Comparison of ENCODE assay signal across 8 mouse cellular contexts in the genomic region with DNA sequence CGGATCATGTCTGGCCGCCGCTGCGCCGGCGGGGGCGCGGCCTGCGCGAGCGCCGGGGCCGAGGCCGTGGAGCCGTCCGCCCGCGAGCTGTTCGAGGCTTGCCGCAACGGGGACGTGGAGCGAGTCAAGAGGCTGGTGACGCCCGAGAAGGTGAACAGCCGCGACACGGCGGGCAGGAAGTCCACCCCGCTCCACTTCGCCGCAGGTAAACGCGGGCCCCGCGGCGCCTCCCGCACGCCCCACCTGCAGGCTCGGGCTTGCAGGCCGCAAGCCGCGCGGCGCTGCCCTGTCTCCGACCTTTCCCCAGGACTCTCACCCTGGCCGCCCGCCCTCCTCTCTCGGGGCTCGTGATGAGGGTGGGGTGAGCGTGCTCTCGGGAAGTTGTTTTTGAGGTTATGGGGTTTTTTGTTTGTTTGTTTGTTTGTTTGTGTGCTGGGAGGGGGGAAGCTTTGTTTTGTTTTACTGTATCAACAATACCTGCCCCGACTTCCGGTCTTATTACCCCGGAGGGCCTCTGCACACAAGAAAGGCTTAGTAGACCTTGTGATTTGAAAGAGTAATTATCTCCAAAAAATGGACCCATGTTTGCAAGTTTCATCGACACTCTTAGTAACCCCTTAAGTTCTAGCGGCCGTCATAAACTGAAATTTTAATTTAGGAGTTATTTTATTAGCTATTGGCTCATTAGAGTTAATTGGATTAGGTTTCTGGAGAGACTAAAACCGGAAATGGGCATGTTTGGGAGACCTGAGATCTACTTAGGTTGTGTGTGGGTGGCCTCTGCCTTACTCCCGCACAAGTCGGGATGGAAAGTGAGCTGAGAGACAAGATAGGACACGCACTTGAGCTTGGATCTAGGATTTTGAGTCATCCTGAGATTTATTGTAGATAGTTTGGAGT. TPM values are rescaled to one million over a fixed set of nuclear protein-coding genes. Genes with fewer than 3 reads are reported as not detected.
DNase-seq lines count a peak whose midpoint lies in the region; ATAC-seq and TF ChIP-seq lines count a peak whose summit lies in the region.

No protein-coding gene starts in this region.

- TF ChIP-seq CTCF in MEL (IDR thresholded peaks at IDR 0.05 in 2 of 3, conservative IDR thresholded peaks at IDR 0.05 in 1 of 3; ENCODE audit: control insufficient read depth in 1 of 3, insufficient read depth in 1 of 3, low read depth in 2 of 3, low read length in 3 of 3, poor library complexity in 1 of 3, severe bottlenecking in 1 of 3): no peak

- H3K4me1 ChIP-seq in MEL (ENCODE audit: control insufficient read depth in 1 of 2, insufficient read depth in 2 of 2, low read length in 2 of 2): peaks cover 0 to 11% of the 10 kb centered on the region in 2 experiments; a peak in 3 of 4 replicates
- peaks cover 21% of the 10 kb centered on the region for H3K4me1 ChIP-seq in embryonic facial prominence, embryonic 10.5 days
- peaks cover 27% of the 10 kb centered on the region for H3K4me1 ChIP-seq in heart, embryonic 15.5 days (replicated peaks)
- H3K4me1 ChIP-seq in megakaryocyte, embryonic 14.5 days: peaks cover 29% of the 10 kb centered on the region

- no peak for TF ChIP-seq RAD21 in MEL (IDR thresholded peaks at IDR 0.05; ENCODE audit: low read depth, low read length)

- peak overlapping the region; percentile 73 for H3K4me2 ChIP-seq in heart, embryonic 15.5 days

- H3K79me2 ChIP-seq in MEL (ENCODE audit: control insufficient read depth, insufficient read depth, low read length, poor library complexity): peaks cover 43% of the 10 kb centered on the region

- ATAC-seq in heart, embryonic 15.5 days (replicated peaks; ENCODE audit: insufficient number of reproducible peaks, insufficient read depth, low FRiP score, low read depth): peak; percentile 72

- DNase-seq in A20 (ENCODE audit: low read depth, low spot score) (peak; percentile 78), MEL (ENCODE audit: low read depth, low spot score) (peak; percentile 81)
- DNase-seq in embryonic facial prominence, embryonic 10.5 days (ENCODE audit: low spot score): peak; percentile 70
- DNase-seq in kidney, postnatal 10 days: peak; percentile 63
- peak; percentile 70 to 71 for DNase-seq in spleen, postnatal 10 days (ENCODE audit: low spot score in 2 of 2)
- DNase-seq in layer of hippocampus, adult 18-20 months (ENCODE audit: low spot score in 2 of 2): no peak

- no peaks in the 10 kb centered on the region for H3K9me3 ChIP-seq in MEL (replicated peaks; ENCODE audit: insufficient read depth, low read length)
- H3K9me3 ChIP-seq in embryonic facial prominence, embryonic 10.5 days: no peaks in the 10 kb centered on the region
- H3K9me3 ChIP-seq in heart, embryonic 15.5 days (replicated peaks): no peaks in the 10 kb centered on the region
- no peaks in the 10 kb centered on the region for H3K9me3 ChIP-seq in megakaryocyte, embryonic 14.5 days

- WGBS in embryonic facial prominence, embryonic 10.5 days: under 1% methylated on average over 62 of the region's 62 CpGs
- under 1% methylated on average over 62 of the region's 62 CpGs for WGBS in heart, embryonic 15.5 days

- no peak for TF ChIP-seq EP300 in MEL (IDR thresholded peaks at IDR 0.05; ENCODE audit: low read depth in 1 of 2, low read length in 2 of 2)

- TF ChIP-seq POLR2A in MEL (IDR thresholded peaks at IDR 0.05; ENCODE audit: control insufficient read depth in 1 of 2, insufficient read depth in 1 of 2, low read depth in 1 of 2, low read length in 2 of 2, poor library complexity in 1 of 2): no peak

- peaks cover 7 to 15% of the 10 kb centered on the region in 2 experiments for H3K36me3 ChIP-seq in MEL (ENCODE audit: control insufficient read depth in 1 of 2, insufficient read depth in 2 of 2, low read length in 2 of 2)
- H3K36me3 ChIP-seq in embryonic facial prominence, embryonic 10.5 days (replicated peaks): peaks cover 20% of the 10 kb centered on the region
- no peaks in the 10 kb centered on the region for H3K36me3 ChIP-seq in heart, embryonic 15.5 days
- peaks cover 13% of the 10 kb centered on the region for H3K36me3 ChIP-seq in megakaryocyte, embryonic 14.5 days (replicated peaks; ENCODE audit: low read length)

- H3K27ac ChIP-seq in MEL (ENCODE audit: control insufficient read depth, low read depth, low read length): peak overlapping the region; percentile 51
- peak overlapping the region; percentile 98 for H3K27ac ChIP-seq in embryonic facial prominence, embryonic 10.5 days (replicated peaks)
- H3K27ac ChIP-seq in heart, embryonic 15.5 days: peak overlapping the region; percentile 95

- no peaks in the 10 kb centered on the region for H3K27me3 ChIP-seq in MEL (ENCODE audit: control insufficient read depth in 1 of 2, insufficient read depth in 2 of 2, low read length in 2 of 2)
- no peaks in the 10 kb centered on the region for H3K27me3 ChIP-seq in embryonic facial prominence, embryonic 10.5 days (replicated peaks; ENCODE audit: low read depth, poor library complexity, severe bottlenecking)
- H3K27me3 ChIP-seq in heart, embryonic 15.5 days: no peaks in the 10 kb centered on the region
- no peaks in the 10 kb centered on the region for H3K27me3 ChIP-seq in megakaryocyte, embryonic 14.5 days (replicated peaks)

- H3K4me3 ChIP-seq in MEL (ENCODE audit: control insufficient read depth in 1 of 2, insufficient read depth in 1 of 2, low read depth in 2 of 2, low read length in 2 of 2): peak overlapping the region; percentile 76 to 92
- peak overlapping the region; percentile 94 for H3K4me3 ChIP-seq in embryonic facial prominence, embryonic 10.5 days
- peak overlapping the region; percentile 78 for H3K4me3 ChIP-seq in heart, embryonic 15.5 days
- peak overlapping the region; percentile 98 for H3K4me3 ChIP-seq in megakaryocyte, embryonic 14.5 days (replicated peaks)

- peak overlapping the region; percentile 89 for H3K9ac ChIP-seq in MEL (ENCODE audit: control insufficient read depth, low read depth, low read length, poor library complexity, severe bottlenecking)
- H3K9ac ChIP-seq in heart, embryonic 15.5 days: peak overlapping the region; percentile 89

TF ChIP-seq in MEL, 35 proteins besides CTCF, POLR2A, EP300 and RAD21:
- TF ChIP-seq ZNF384 (IDR thresholded peaks at IDR 0.05; ENCODE audit: low read depth, low read length) (no peak), MAX (IDR thresholded peaks at IDR 0.05; ENCODE audit: low read length) (peak; percentile 18; the same call in 1 of the 2 replicates), MEF2A (IDR thresholded peaks at IDR 0.05; ENCODE audit: extremely low read depth, insufficient replicate concordance, low read depth, low read length, poor library complexity, severe bottlenecking) (no peak), TBP (IDR thresholded peaks at IDR 0.05; ENCODE audit: low read depth, low read length) (peak; percentile 54; the same call in 1 of the 2 replicates), TCF12 (IDR thresholded peaks at IDR 0.05; ENCODE audit: low read depth, low read length) (no peak), MAZ (IDR thresholded peaks at IDR 0.05; ENCODE audit: low read depth, low read length) (peak; percentile 19; the same call in 1 of the 2 replicates), HCFC1 (IDR thresholded peaks at IDR 0.05; ENCODE audit: low read depth, low read length) (peak; percentile 50; the same call in 1 of the 2 replicates), E2F4 (IDR thresholded peaks at IDR 0.05; ENCODE audit: borderline replicate concordance, low read depth, low read length) (no peak), SIN3A (IDR thresholded peaks at IDR 0.05; ENCODE audit: low read length) (peak; percentile 62; the same call in 1 of the 2 replicates), MAFK (IDR thresholded peaks at IDR 0.05; ENCODE audit: borderline replicate concordance, low read depth, low read length) (no peak), ZC3H11A (IDR thresholded peaks at IDR 0.05; ENCODE audit: low read depth, low read length) (no peak), TAL1 (IDR thresholded peaks at IDR 0.05; ENCODE audit: low read length) (no peak), CHD1 (IDR thresholded peaks at IDR 0.05; ENCODE audit: low read depth, low read length) (peak; percentile 47), ELF1 (IDR thresholded peaks at IDR 0.05; ENCODE audit: low read depth, low read length) (peak; percentile 32; the same call in 1 of the 2 replicates)

RNA-seq across cellular contexts. Expression of gene Tnks2, which starts 0.8 kb away (rescaled TPM):
- total RNA-seq in MEL (2012; rRNA removed): 50.2 and 63.1 TPM in 2 replicates
- 10 to 100 TPM; 22.3 to 65.0 TPM for polyA plus RNA-seq in MEL (2012; ENCODE audit: insufficient read depth in 1 of 2, insufficient read length in 2 of 2, low read depth in 1 of 2, low replicate concordance in 2 of 2, missing spikeins in 1 of 2)
- polyA plus RNA-seq in embryonic facial prominence, embryonic 10.5 days (2016; fragmentation: Nextera tagmentation; extraction: Ambion mirVana): 60.3 and 62.4 TPM in 2 replicates
- 27.9 and 39.1 TPM in 2 replicates for polyA plus RNA-seq in heart, embryonic 15.5 days (2015; fragmentation: Nextera tagmentation; extraction: Ambion mirVana)
- polyA plus RNA-seq in megakaryocyte, embryonic 14.5 days (2012; ENCODE audit: insufficient read depth, low replicate concordance): 1.3 and 1.5 TPM in 2 replicates
- 100 to 1,000 TPM; 116 TPM for total RNA-seq in layer of hippocampus, adult 18-20 months (2021)

Comparison
In these comparisons a context has a peak if more than half of its experiments do, and no peak if none do; other contexts are left out.
1. DNase-seq: peak in A20 (single experiment), MEL (single experiment), embryonic facial prominence, embryonic 10.5 days (single experiment), kidney, postnatal 10 days (single experiment) and spleen, postnatal 10 days (2 of 2); none in layer of hippocampus, adult 18-20 months (0 of 2).
2. Peak in every context shown above with its lines, with median percentiles within 50 percentile points of each other: H3K27ac ChIP-seq and H3K4me3 ChIP-seq.